Mouse (Mus musculus) C3H10T1/2 (cell line): ENCODE data around the gene Selplg. TPM values are rescaled to one million over a fixed set of nuclear protein-coding genes. Genes with fewer than 3 reads are reported as not detected.

Source experiments
- polyA plus RNA-seq, 2 experiments: library from polyadenylated mRNA; unstranded; fragments of >200 nt; fragmentation: generic; extraction: Trizol; gene quantifications; one replicate each; pipeline ENCODE4 v1.2.1; 2012; ENCODE audit warnings: missing spikeins in 2 of 2

Selplg gene
- not detected for polyA plus RNA-seq

DNA sequence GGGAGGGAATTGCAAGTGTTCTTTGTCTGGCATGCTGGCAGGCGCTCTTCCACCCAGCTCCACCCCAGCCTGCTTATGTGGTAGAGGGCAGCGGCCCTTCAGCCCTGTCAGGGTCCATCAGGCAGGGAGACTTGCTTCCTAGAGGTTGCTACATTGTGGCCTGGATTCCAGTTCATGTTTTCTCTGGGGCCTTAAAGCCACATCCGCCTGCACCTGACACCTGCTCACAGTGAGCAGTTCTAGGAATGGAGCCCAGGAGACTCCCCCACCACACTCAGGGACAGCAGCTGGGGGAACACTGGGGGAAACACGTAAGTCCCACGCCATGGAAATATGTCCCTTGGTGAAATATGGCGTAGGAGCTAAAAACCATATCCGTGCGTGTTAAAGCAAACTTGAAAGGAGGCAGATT is at the start of gene Selplg:
Gene Selplg (minus strand): TSS at position 155 of the 412 bp plus-strand sequence.

DNA sequence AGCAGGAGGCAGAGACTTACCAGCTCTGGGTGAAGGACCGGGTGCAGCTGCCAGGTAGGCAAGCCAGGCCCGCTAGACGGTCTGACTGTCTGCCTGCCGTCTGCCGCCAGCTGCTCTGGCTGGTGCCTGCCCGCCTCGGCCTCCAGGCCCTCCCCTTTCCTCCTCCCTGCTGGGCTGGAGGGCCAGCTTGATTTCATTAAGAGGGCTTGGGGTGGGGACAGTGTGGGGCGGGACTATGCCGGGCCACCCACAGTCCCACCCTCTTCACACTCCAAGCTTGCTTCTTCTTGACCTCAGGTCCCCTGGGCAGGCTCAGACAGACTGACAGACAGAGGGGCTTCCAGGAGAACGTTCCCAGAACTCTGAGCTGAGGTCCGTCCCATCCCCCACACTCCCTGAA is 32.2 kb downstream of the Selplg start, which contains the start of gene Tmem119:
Gene Tmem119 (minus strand): TSS at position 237 of the 400 bp plus-strand sequence.

DNA sequence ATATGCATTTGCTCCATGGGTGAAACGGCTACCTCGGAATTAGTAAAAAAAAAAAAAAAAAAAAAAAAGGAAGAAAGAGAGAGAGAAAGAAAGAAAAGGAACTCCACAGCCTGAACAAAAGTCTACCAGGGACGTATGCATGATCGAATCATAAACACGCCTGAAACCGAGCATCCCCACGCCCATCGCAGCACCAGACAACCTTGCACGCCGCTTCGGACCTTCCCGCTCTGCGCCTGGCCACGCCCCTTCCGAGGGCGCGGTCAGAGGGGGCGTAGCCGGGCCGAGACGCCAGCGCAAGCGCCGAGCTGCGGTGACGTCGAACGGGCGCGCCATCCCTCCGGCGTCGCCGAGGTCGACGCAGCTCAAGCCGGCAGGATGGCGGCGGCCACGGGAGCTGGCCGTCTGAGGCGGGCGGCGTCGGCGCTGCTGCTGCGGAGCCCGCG is 60.0 kb downstream of the Selplg start, which contains the start of the genes Sart3 and Iscu:
Gene Sart3 (minus strand): TSS at position 61 of the 446 bp plus-strand sequence.
Gene Iscu (plus strand): TSS at position 299 of the 446 bp plus-strand sequence.

Other genes with a start within 250 kb of the Selplg start
- 10 to 100 TPM in 1 of 2 experiments, 1 to 10 TPM in 1; 2.7 to 12.4 TPM for gene Cmklr1, start 182.2 kb downstream of the Selplg start, polyA plus RNA-seq
- not detected for gene 1700069L16Rik, start 107.9 kb downstream of the Selplg start, polyA plus RNA-seq
- 1 to 10 TPM in 1 of 2 experiments, under 1 TPM in 1; 0.92 to 4.2 TPM for gene Ficd, start 96.8 kb downstream of the Selplg start, polyA plus RNA-seq
- 10 to 100 TPM; 16.2 to 23.0 TPM for gene Sart3, start 60.1 kb downstream of the Selplg start, polyA plus RNA-seq
- gene Iscu, start 59.9 kb downstream of the Selplg start, polyA plus RNA-seq: 100 to 1,000 TPM in 1 of 2 experiments, 10 to 100 TPM in 1; 55.5 to 104 TPM
- gene Tmem119, start 32.1 kb downstream of the Selplg start, polyA plus RNA-seq: 10 to 100 TPM in 1 of 2 experiments, 1 to 10 TPM in 1; 8.0 to 30.4 TPM
- 10 to 100 TPM; 25.0 to 48.5 TPM for gene Coro1c, start 76.1 kb upstream of the Selplg start, polyA plus RNA-seq
- gene Ssh1, start 161.2 kb upstream of the Selplg start, polyA plus RNA-seq: 1 to 10 TPM in 1 of 2 experiments, under 1 TPM in 1; 0.90 to 4.2 TPM
- under 1 TPM in 1 of 2 experiments, not detected in 1; 0.04 TPM for gene Dao, start 171.1 kb upstream of the Selplg start, polyA plus RNA-seq
- gene Usp30, start 232.8 kb upstream of the Selplg start, polyA plus RNA-seq: 10 to 100 TPM in 1 of 2 experiments, 1 to 10 TPM in 1; 4.8 to 18.7 TPM